Mouse (Mus musculus) CH12.LX (cell line): Measurements from ENCODE around the gene Psmd12.
"Not testable (repeated sequence)": the region's sequence is repeated elsewhere in the genome, so short reads cannot be mapped to it uniquely, and the experiment has no call there.

Experiments
- CTCF ChIP-seq, 2 experiments: IDR thresholded peaks in 1 of 2; conservative IDR thresholded peaks in 1 of 2; 2 replicates each; pipeline ENCODE4 v1.5.1; 2011 to 2012; ENCODE audit warnings: low read depth in 2 of 2, low read length in 2 of 2, improper control_type of control experiment in 1 of 2, inconsistent platforms in 1 of 2, mild to moderate bottlenecking in 1 of 2, moderate library complexity in 1 of 2
- E2F4 ChIP-seq: IDR thresholded peaks from 2 replicates; pipeline ENCODE4 v1.6.1; 2011; ENCODE audit warnings: low read depth, low read length, improper control_type of control experiment; ENCODE audit not compliant: insufficient replicate concordance
- EP300 ChIP-seq: IDR thresholded peaks from 2 replicates; pipeline ENCODE4 v1.6.1; 2011; ENCODE audit warnings: low read length, improper control_type of control experiment
- ETS1 ChIP-seq: conservative IDR thresholded peaks from 2 replicates; pipeline ENCODE4 v1.6.1; 2012; ENCODE audit warnings: low read depth, mild to moderate bottlenecking, inconsistent platforms, low read length, improper control_type of control experiment, moderate library complexity
- GABPA ChIP-seq: IDR thresholded peaks from 2 replicates; pipeline ENCODE4 v1.6.1; 2012; ENCODE audit warnings: low read depth, low read length, improper control_type of control experiment, inconsistent platforms; ENCODE audit not compliant: insufficient replicate concordance
- HCFC1 ChIP-seq: IDR thresholded peaks from 2 replicates; pipeline ENCODE4 v1.6.1; 2012; ENCODE audit warnings: low read depth, mild to moderate bottlenecking, inconsistent platforms, low read length, improper control_type of control experiment
- MAZ ChIP-seq: IDR thresholded peaks from 2 replicates; pipeline ENCODE4 v1.6.1; 2012; ENCODE audit warnings: low read depth, mild to moderate bottlenecking, inconsistent platforms, low read length, improper control_type of control experiment, moderate library complexity
- MXI1 ChIP-seq: IDR thresholded peaks from 2 replicates; pipeline ENCODE4 v1.6.1; 2011; ENCODE audit warnings: mild to moderate bottlenecking, low read depth, low read length, improper control_type of control experiment
- POLR2AphosphoS2 ChIP-seq: IDR thresholded peaks from 2 replicates; pipeline ENCODE4 v1.6.1; 2011; ENCODE audit warnings: low read depth, low read length, improper control_type of control experiment
- RAD21 ChIP-seq: IDR thresholded peaks from 2 replicates; pipeline ENCODE4 v1.6.1; 2011; ENCODE audit warnings: low read depth, mild to moderate bottlenecking, low read length, improper control_type of control experiment, moderate library complexity
- SMC3 ChIP-seq: IDR thresholded peaks from 2 replicates; pipeline ENCODE4 v1.6.1; 2011; ENCODE audit warnings: low read depth, low read length, improper control_type of control experiment
- ZC3H11A ChIP-seq: IDR thresholded peaks from 2 replicates; pipeline ENCODE4 v1.6.1; 2012; ENCODE audit warnings: low read depth, mild to moderate bottlenecking, inconsistent platforms, low read length, improper control_type of control experiment
- ZNF384 ChIP-seq: IDR thresholded peaks from 2 replicates; pipeline ENCODE4 v1.6.1; 2012; ENCODE audit warnings: low read depth, low read length, improper control_type of control experiment, inconsistent platforms

GRCm38 (mm10) chr11:107511954-107512353, 32.7 kb downstream of the Psmd12 start:
- peak; percentile 93 for TF ChIP-seq ZNF384
- peak; percentile 89 to 93 for TF ChIP-seq CTCF (conservative IDR thresholded peaks at IDR 0.05 in 1 of 2, IDR thresholded peaks at IDR 0.05 in 1 of 2; ENCODE audit: low read depth in 2 of 2, low read length in 2 of 2)
- not testable (repeated sequence) for TF ChIP-seq ETS1, EP300, HCFC1, E2F4, GABPA, POLR2AphosphoS2, MAZ
- TF ChIP-seq SMC3: peak; percentile 85
- peak; percentile 89 for TF ChIP-seq RAD21
- TF ChIP-seq ZC3H11A: peak; percentile 55
- TF ChIP-seq MXI1: peak; percentile 39; the same call in 1 of the 2 replicates
